1 mouse cellular context compared by ENCODE assay signal in the genomic region with DNA sequence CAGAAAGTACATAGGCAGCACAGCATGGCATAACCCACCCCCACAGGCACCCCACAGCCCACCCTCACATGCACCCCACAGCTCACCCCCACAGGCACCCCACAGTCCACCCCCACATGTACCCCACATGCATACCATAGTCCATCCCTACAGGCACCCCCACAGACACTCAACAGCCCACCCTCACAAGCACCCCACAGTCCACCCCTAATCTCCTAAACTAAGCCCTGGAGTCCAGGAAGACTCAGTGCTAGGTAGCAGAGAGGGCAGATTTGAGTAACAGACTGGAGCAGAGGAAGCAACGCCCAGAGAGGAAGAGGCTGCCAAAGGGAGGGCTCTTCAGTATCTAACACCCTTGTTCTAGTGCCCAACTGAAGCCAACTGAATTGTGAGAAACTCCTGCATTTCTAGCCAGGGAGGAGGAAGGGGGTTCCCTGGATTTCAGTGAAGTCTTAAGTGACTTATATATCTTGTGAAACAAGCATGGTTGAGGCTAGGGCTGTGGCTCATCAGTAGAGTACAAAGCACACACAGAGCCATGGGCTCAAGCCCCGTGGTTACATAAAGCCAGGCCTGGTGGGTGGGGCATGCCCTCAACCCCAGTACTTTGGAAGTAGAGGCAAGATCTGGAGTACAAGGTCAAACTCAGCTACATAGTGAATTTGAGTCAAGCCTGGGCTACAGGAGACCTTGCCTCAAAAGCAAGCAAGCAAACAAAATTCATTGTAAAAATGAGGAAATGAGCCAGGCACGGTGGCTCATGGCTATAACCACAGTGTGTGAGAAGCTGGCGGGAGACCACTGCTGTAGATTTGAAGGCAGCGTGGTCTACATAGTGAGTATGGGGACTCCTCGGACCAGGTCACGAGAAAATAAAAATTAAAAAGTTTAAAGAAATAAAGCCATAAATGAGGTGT.
TF ChIP-seq lines count a peak whose summit lies in the region.

No protein-coding gene starts in this region.

TF ChIP-seq in MEL, 35 proteins besides CTCF, POLR2A, EP300 and RAD21 (continued from another document):
- TF ChIP-seq CHD1 (IDR thresholded peaks at IDR 0.05; ENCODE audit: low read depth, low read length): 0 out of 2 replicates have a peak, but pooled peaks have one; percentile 72
- no peak; the same call in 1 of the 2 replicates for TF ChIP-seq TBP (IDR thresholded peaks at IDR 0.05; ENCODE audit: low read depth, low read length)
- TF ChIP-seq ZNF384 (IDR thresholded peaks at IDR 0.05; ENCODE audit: low read depth, low read length): no peak
- TF ChIP-seq HCFC1 (IDR thresholded peaks at IDR 0.05; ENCODE audit: low read depth, low read length): 0 out of 2 replicates have a peak, but pooled peaks have one; percentile 20
- no peak for TF ChIP-seq GATA1 (IDR thresholded peaks at IDR 0.05; ENCODE audit: low read depth, low read length)
- no peak; the same call in none of the 2 replicates for TF ChIP-seq MAZ (IDR thresholded peaks at IDR 0.05; ENCODE audit: low read depth, low read length)
- peak; percentile 57; the same call in 1 of the 2 replicates for TF ChIP-seq SIN3A (IDR thresholded peaks at IDR 0.05; ENCODE audit: low read length)
- TF ChIP-seq E2F4 (IDR thresholded peaks at IDR 0.05; ENCODE audit: borderline replicate concordance, low read depth, low read length): no peak; the same call in 1 of the 2 replicates
- peak; percentile 71; the same call in 1 of the 2 replicates for TF ChIP-seq MYC (IDR thresholded peaks at IDR 0.05; ENCODE audit: low read depth, low read length)
- peak; percentile 84 for TF ChIP-seq ZMIZ1 (IDR thresholded peaks at IDR 0.05; ENCODE audit: low read depth, low read length)
- TF ChIP-seq GABPA (IDR thresholded peaks at IDR 0.05; ENCODE audit: low read depth, low read length): no peak
- TF ChIP-seq ELF1 (IDR thresholded peaks at IDR 0.05; ENCODE audit: low read depth, low read length): 0 out of 2 replicates have a peak, but pooled peaks have one; percentile 42
- 0 out of 2 replicates have a peak, but pooled peaks have one; percentile 13 for TF ChIP-seq NRF1 (IDR thresholded peaks at IDR 0.05; ENCODE audit: insufficient read depth, low read depth, low read length, poor library complexity, severe bottlenecking)
- no peak; the same call in 1 of the 2 replicates for TF ChIP-seq MXI1 (IDR thresholded peaks at IDR 0.05; ENCODE audit: low read depth, low read length)
- TF ChIP-seq ZC3H11A (IDR thresholded peaks at IDR 0.05; ENCODE audit: low read depth, low read length): no peak
- TF ChIP-seq MAFK (IDR thresholded peaks at IDR 0.05; ENCODE audit: borderline replicate concordance, low read depth, low read length): no peak
- TF ChIP-seq TAL1 (IDR thresholded peaks at IDR 0.05; ENCODE audit: low read length): no peak
- TF ChIP-seq POLR2AphosphoS2 (IDR thresholded peaks at IDR 0.05; ENCODE audit: low read length): peak; percentile 40; the same call in 1 of the 2 replicates
- TF ChIP-seq POLR2AphosphoS5 (IDR thresholded peaks at IDR 0.05; ENCODE audit: borderline replicate concordance, low read depth, low read length): no peak
- TF ChIP-seq MYB (IDR thresholded peaks at IDR 0.05; ENCODE audit: low read depth, low read length): peak; percentile 70
- no peak for TF ChIP-seq KAT2A (conservative IDR thresholded peaks at IDR 0.05; ENCODE audit: low read depth, low read length)
- no peak for TF ChIP-seq USF1 (IDR thresholded peaks at IDR 0.05; ENCODE audit: low read depth, low read length)
- no peak for TF ChIP-seq ZKSCAN1 (IDR thresholded peaks at IDR 0.05; ENCODE audit: low read depth, low read length)
- TF ChIP-seq NELFE (IDR thresholded peaks at IDR 0.05; ENCODE audit: low read depth, low read length): peak; percentile 63
- TF ChIP-seq RCOR1 (IDR thresholded peaks at IDR 0.05; ENCODE audit: low read depth, low read length): peak; percentile 64
- no peak for TF ChIP-seq UBTF (IDR thresholded peaks at IDR 0.05; ENCODE audit: borderline replicate concordance, insufficient read depth, low read depth, low read length)
- no peak for TF ChIP-seq USF2 (IDR thresholded peaks at IDR 0.05; ENCODE audit: borderline replicate concordance in 1 of 2, insufficient read depth in 1 of 2, low read depth in 1 of 2, low read length in 2 of 2)
- no peak for TF ChIP-seq SMC3 (IDR thresholded peaks at IDR 0.05; ENCODE audit: low read depth, low read length)
- peak; percentile 85 for TF ChIP-seq MAX (IDR thresholded peaks at IDR 0.05; ENCODE audit: low read length)
- TF ChIP-seq CHD2 (IDR thresholded peaks at IDR 0.05; ENCODE audit: low read length): no peak
- no peak for TF ChIP-seq JUND (IDR thresholded peaks at IDR 0.05; ENCODE audit: low read depth, low read length)
- no peak for TF ChIP-seq MEF2A (IDR thresholded peaks at IDR 0.05; ENCODE audit: extremely low read depth, insufficient replicate concordance, low read depth, low read length, poor library complexity, severe bottlenecking)
- TF ChIP-seq BHLHE40 (IDR thresholded peaks at IDR 0.05; ENCODE audit: borderline replicate concordance, low read depth, low read length): no peak
